Mouse (Mus musculus) cerebellum, postnatal 14 days (tissue): Measurements from ENCODE around the gene Ttc37.

ENCODE experiments used
- DNase-seq, 2 experiments: peaks; one replicate each; pipeline ENCODE4 v3.0.0; 2021; ENCODE audit warnings: mixed read lengths in 2 of 2

Ttc37 gene

GRCm38 (mm10) chr13:76098493-76099303, at the start of gene Ttc37, which contains the start of gene Arsk:
Ttc37 (plus strand) TSS chr13:76098734.
Arsk (minus strand) TSS chr13:76098660.
- peak; percentile 94 to 95 for DNase-seq

- DNase-seq, result peak; percentile 76 to 80
Observed at GRCm38 (mm10) chr13:76055391-76056232, 42.9 kb upstream of the Ttc37 start.

- DNase-seq, result peak; percentile 82 to 88
Observed at GRCm38 (mm10) chr13:76056261-76056724, 42.2 kb upstream of the Ttc37 start.

- DNase-seq, result no peak
Observed at GRCm38 (mm10) chr13:76056896-76057266, 41.7 kb upstream of the Ttc37 start, which contains the start of gene Gpr150. Gpr150 (minus strand) TSS chr13:76056996.

GRCm38 (mm10) chr13:76057267-76058069, 41.1 kb upstream of the Ttc37 start:
- DNase-seq, result peak in 1 of 2 experiments; percentile 10

- no peak for DNase-seq
Observed at GRCm38 (mm10) chr13:76059591-76059990, 38.9 kb upstream of the Ttc37 start.

GRCm38 (mm10) chr13:76062126-76062525, 36.4 kb upstream of the Ttc37 start:
- DNase-seq, result peak; percentile 66 to 76

- no peak for DNase-seq
Observed at GRCm38 (mm10) chr13:76062569-76062968, 36.0 kb upstream of the Ttc37 start.

- DNase-seq, result no peak
Observed at GRCm38 (mm10) chr13:76063548-76063947, 35.0 kb upstream of the Ttc37 start.

- DNase-seq, result no peak
Observed at GRCm38 (mm10) chr13:76064363-76064945, 34.1 kb upstream of the Ttc37 start.

- no peak for DNase-seq
Observed at GRCm38 (mm10) chr13:76074323-76074722, 24.2 kb upstream of the Ttc37 start.

- no peak for DNase-seq
Observed at GRCm38 (mm10) chr13:76098116-76098492, 430 bp upstream of the Ttc37 start.

- DNase-seq, result no peak
Observed at GRCm38 (mm10) chr13:76101989-76102388, 3.5 kb downstream of the Ttc37 start.

GRCm38 (mm10) chr13:76109069-76109824, 10.7 kb downstream of the Ttc37 start:
- no peak for DNase-seq

GRCm38 (mm10) chr13:76128799-76129198, 30.3 kb downstream of the Ttc37 start:
- no peak for DNase-seq

GRCm38 (mm10) chr13:76132415-76132814, 33.9 kb downstream of the Ttc37 start:
- DNase-seq, result no peak

GRCm38 (mm10) chr13:76138862-76139261, 40.3 kb downstream of the Ttc37 start:
- DNase-seq, result no peak

- DNase-seq, result no peak
Observed at GRCm38 (mm10) chr13:76141117-76141808, 42.7 kb downstream of the Ttc37 start.

GRCm38 (mm10) chr13:76150483-76150882, 51.9 kb downstream of the Ttc37 start:
- peak; percentile 36 to 40 for DNase-seq

GRCm38 (mm10) chr13:76157099-76157498, 58.6 kb downstream of the Ttc37 start:
- no peak for DNase-seq

- no peak for DNase-seq
Observed at GRCm38 (mm10) chr13:76157508-76157907, 59.0 kb downstream of the Ttc37 start.
